Comparison of ENCODE assay signal across 18 mouse cellular contexts in the genomic region with DNA sequence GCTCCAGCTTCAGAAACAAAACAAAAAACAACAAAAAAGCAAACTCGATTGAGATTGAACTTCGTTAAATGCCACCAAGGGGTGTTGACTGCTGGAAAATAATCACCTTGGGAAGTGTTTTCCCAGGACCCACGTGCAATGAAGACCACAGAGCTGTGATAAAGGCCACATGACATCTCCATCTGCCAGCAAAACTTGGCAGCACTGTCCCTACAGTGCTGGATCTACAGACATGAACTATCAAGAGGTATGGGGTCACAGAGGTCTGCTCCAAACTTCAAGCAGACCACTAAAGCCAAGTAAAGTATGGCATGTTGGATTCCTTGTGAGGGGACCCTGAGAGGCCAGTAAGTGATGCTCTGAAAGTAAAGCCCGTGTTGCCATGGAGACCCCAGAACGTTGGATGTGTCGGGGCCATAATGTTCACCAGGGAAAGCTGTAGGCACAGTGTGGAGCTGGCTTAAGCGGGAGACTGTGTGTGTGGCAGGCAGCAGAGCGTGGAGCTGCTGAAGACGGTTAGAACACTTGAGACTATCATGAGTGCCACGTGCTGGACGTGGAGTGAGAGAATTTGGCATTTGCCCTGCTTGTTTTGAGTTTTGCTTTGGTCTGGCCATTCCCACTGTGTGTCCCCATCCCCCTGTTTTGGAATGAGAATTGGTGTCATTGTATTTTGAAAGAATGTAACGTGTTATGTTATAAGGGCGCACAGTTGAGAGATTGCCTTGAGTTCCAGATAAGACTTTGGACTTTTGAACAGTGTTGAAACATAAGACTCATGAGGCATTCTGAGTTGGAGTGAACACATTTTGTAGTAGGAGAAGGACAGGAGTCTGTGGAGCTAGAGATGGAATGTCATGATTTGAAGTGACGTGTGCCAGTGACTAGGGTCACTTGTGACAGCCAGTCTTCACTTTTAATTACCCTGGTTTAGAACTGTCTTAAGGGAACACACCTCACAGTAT. TPM values are rescaled to one million over a fixed set of nuclear protein-coding genes. Genes with fewer than 3 reads are reported as not detected.
A peak's percentile ranks its signal among the peaks of the same experiment; 100 is the strongest.
DNase-seq lines count a peak whose midpoint lies in the region; ATAC-seq and TF ChIP-seq lines count a peak whose summit lies in the region.
"Had no signal": no experiment of that assay in that cellular context is flagged by ENCODE, and none has a peak within 500 bp of the region (broad histone marks: within the 10 kb centered on the region; RNA-seq: fewer than 3 reads in every experiment).

No protein-coding gene starts in this region.

- H3K4me2 ChIP-seq in heart, embryonic 16.5 days (ENCODE audit: low read depth, low read length): peak overlapping the region; percentile 37
- H3K4me2 ChIP-seq in lung, postnatal 0 days (replicated peaks; ENCODE audit: low read depth, low read length): no peak overlapping the region
- H3K4me2 ChIP-seq: limb, embryonic 15.5 days; neural tube, embryonic 12.5 days had no signal

- ATAC-seq in heart, embryonic 16.5 days (replicated peaks; ENCODE audit: extremely low read depth, insufficient read depth, low FRiP score): peak; percentile 89
- peak; percentile 95 for ATAC-seq in lung, postnatal 0 days
- no peak for ATAC-seq in monocyte, adult 5-6 weeks (replicated peaks; ENCODE audit: insufficient number of reproducible peaks, low FRiP score, low TSS enrichment, poor library complexity, severe bottlenecking)
- ATAC-seq: forebrain, embryonic 16.5 days; midbrain, embryonic 16.5 days had no signal

- DNase-seq in heart, adult 11 months: peak; percentile 87
- DNase-seq in heart, postnatal 25 days (ENCODE audit: low spot score): no peak
- DNase-seq in R1 (ENCODE audit: low read depth, low spot score) (peak; percentile 19), MN1 (ENCODE audit: low spot score) (no peak)
- DNase-seq in lung, postnatal 0 days (ENCODE audit: low spot score): peak; percentile 77
- no peak for DNase-seq in kidney, postnatal 4 days
- DNase-seq: adrenal gland, postnatal 25 days; embryo, embryonic 11 days; gastrocnemius, postnatal 14 days; kidney, adult 9 months; thymus, adult 18-20 months had no signal

- TF ChIP-seq EP300 in lung, postnatal 0 days (IDR thresholded peaks at IDR 0.05): peak; percentile 84

- H3K4me1 ChIP-seq in heart, embryonic 16.5 days (ENCODE audit: control insufficient read depth, insufficient read depth, low read length): peaks cover 27% of the 10 kb centered on the region
- peaks cover 3% of the 10 kb centered on the region; the same call in 1 of the 2 replicates for H3K4me1 ChIP-seq in lung, postnatal 0 days (ENCODE audit: insufficient read depth, low read depth, low read length)
- H3K4me1 ChIP-seq: limb, embryonic 15.5 days; neural tube, embryonic 12.5 days had no signal

- no peak overlapping the region for H3K4me3 ChIP-seq in heart, embryonic 16.5 days (ENCODE audit: low read length)
- H3K4me3 ChIP-seq in lung, postnatal 0 days (ENCODE audit: low read depth, low read length): no peak overlapping the region
- H3K4me3 ChIP-seq: limb, embryonic 15.5 days; neural tube, embryonic 12.5 days had no signal

- 0 out of 2 replicates have a peak, but pooled peaks cover 2% of the 10 kb centered on the region for H3K36me3 ChIP-seq in heart, embryonic 16.5 days (ENCODE audit: control insufficient read depth, insufficient read depth)
- H3K36me3 ChIP-seq in lung, postnatal 0 days (ENCODE audit: insufficient read depth, low read length): no peaks in the 10 kb centered on the region
- H3K36me3 ChIP-seq: limb, embryonic 15.5 days; neural tube, embryonic 12.5 days had no signal

- H3K9ac ChIP-seq in heart, embryonic 16.5 days (ENCODE audit: low read length): no peak overlapping the region
- H3K9ac ChIP-seq in lung, postnatal 0 days (replicated peaks; ENCODE audit: low read depth): no peak overlapping the region
- H3K9ac ChIP-seq: limb, embryonic 15.5 days; neural tube, embryonic 12.5 days had no signal

- intact Hi-C loops in heart, postnatal 25 days (cut with DNase I): no loop called here

- 41% methylated on average over 14 of the region's 14 CpGs for WGBS in heart, embryonic 16.5 days
- WGBS in lung, postnatal 0 days: 63% methylated on average over 14 of the region's 14 CpGs

- peak overlapping the region; percentile 72 for H3K27ac ChIP-seq in heart, embryonic 16.5 days (ENCODE audit: low read length)
- H3K27ac ChIP-seq in lung, postnatal 0 days (ENCODE audit: low read length): peak overlapping the region; percentile 64
- H3K27ac ChIP-seq: limb, embryonic 15.5 days; macrophage; neural tube, embryonic 12.5 days had no signal

- no peaks in the 10 kb centered on the region for H3K27me3 ChIP-seq in heart, embryonic 16.5 days (ENCODE audit: control insufficient read depth, insufficient read depth, low read length)
- no peaks in the 10 kb centered on the region for H3K27me3 ChIP-seq in lung, postnatal 0 days (replicated peaks; ENCODE audit: insufficient read depth, low read length)
- H3K27me3 ChIP-seq: limb, embryonic 15.5 days; neural tube, embryonic 12.5 days had no signal

- TF ChIP-seq CTCF in lung, postnatal 0 days (IDR thresholded peaks at IDR 0.05): no peak

- peaks cover 4% of the 10 kb centered on the region; the same call in 1 of the 2 replicates for H3K9me3 ChIP-seq in heart, embryonic 16.5 days (replicated peaks; ENCODE audit: control insufficient read depth, low read length)
- H3K9me3 ChIP-seq in lung, postnatal 0 days (ENCODE audit: low read length): no peaks in the 10 kb centered on the region

RNA-seq across cellular contexts. Expression of gene Pip5k1b, which starts 12.0 kb away (rescaled TPM):
- 10 to 100 TPM; 26.9 to 28.3 TPM for total RNA-seq in heart, postnatal 25 days (2021)
- polyA plus RNA-seq in heart, embryonic 16.5 days (2015; fragmentation: Nextera tagmentation; extraction: Ambion mirVana): 9.6 and 11.1 TPM in 2 replicates
- 14.1 and 14.5 TPM in 2 replicates for polyA plus RNA-seq in lung, postnatal 0 days (2015; fragmentation: Nextera tagmentation; extraction: Ambion mirVana)
- 1.5 to 5.6 TPM (median 3.0 TPM) in 3 replicates for total RNA-seq in monocyte, adult 5-6 weeks (2017)

Comparison
In these comparisons a context has a peak if more than half of its experiments do, and no peak if none do; other contexts are left out.
1. DNase-seq: peak in heart, adult 11 months (single experiment), R1 (single experiment) and lung, postnatal 0 days (single experiment); none in heart, postnatal 25 days (single experiment), kidney, postnatal 4 days (0 of 2) and MN1 (single experiment).